Mouse (Mus musculus): ENCODE results near the gene Ptpn3. TPM values are rescaled to one million over a fixed set of nuclear protein-coding genes. Genes with fewer than 3 reads are reported as not detected.

Gene Ptpn3
- 4.9 TPM in 2 replicates for polyA plus RNA-seq (2015; fragmentation: Nextera tagmentation; extraction: Ambion mirVana)

GRCm38 (mm10) chr4:57301410-57302313, at the start of gene Ptpn3:
Ptpn3 (minus strand) TSS chr4:57301837.
- Histone ChIP-seq H3K27ac (peak within 1 kb of the TSS; percentile 77), H3K9ac (peak within 1 kb of the TSS; percentile 81), H3K36me3 (no peaks in the 10 kb centered on the region), H3K4me1 (peaks cover 32% of the 10 kb centered on the region), H3K4me3 (peak within 1 kb of the TSS; percentile 82), H3K4me2 (peak within 1 kb of the TSS; percentile 93), H3K27me3 (peaks cover 37% of the 10 kb centered on the region), H3K9me3 (no peaks in the 10 kb centered on the region)
- ATAC-seq (ENCODE audit: insufficient number of reproducible peaks, insufficient read depth, low FRiP score, low TSS enrichment, low read depth), result peak; percentile 80
- WGBS, result under 1% methylated on average over 42 of the region's 42 CpGs

- H3K4me3 ChIP-seq, result no peak overlapping the region
- 86% methylated on average over 2 of the region's 2 CpGs for WGBS
Observed at GRCm38 (mm10) chr4:57350541-57350940, 48.9 kb upstream of the Ptpn3 start.

GRCm38 (mm10) chr4:57343996-57344395, 42.4 kb upstream of the Ptpn3 start:
- H3K4me1 ChIP-seq, result no peaks in the 10 kb centered on the region
- ATAC-seq (ENCODE audit: insufficient number of reproducible peaks, insufficient read depth, low FRiP score, low TSS enrichment, low read depth), result no peak
- H3K4me3 ChIP-seq, result no peak overlapping the region
- H3K27me3 ChIP-seq, result no peaks in the 10 kb centered on the region
- H3K27ac ChIP-seq, result no peak overlapping the region
- H3K36me3 ChIP-seq, result no peaks in the 10 kb centered on the region
- 94% methylated on average over 7 of the region's 7 CpGs for WGBS
- no peak overlapping the region for H3K9ac ChIP-seq
- H3K4me2 ChIP-seq, result no peak overlapping the region
- H3K9me3 ChIP-seq, result 0 out of 2 replicates have a peak, but pooled peaks cover 2% of the 10 kb centered on the region

More at GRCm38 (mm10) chr4:57350541-57350940, 48.9 kb upstream of the Ptpn3 start:
- no peaks in the 10 kb centered on the region for H3K9me3 ChIP-seq
- no peak overlapping the region for H3K4me2 ChIP-seq
- ATAC-seq (ENCODE audit: insufficient number of reproducible peaks, insufficient read depth, low FRiP score, low TSS enrichment, low read depth), result no peak
- H3K36me3 ChIP-seq, result no peaks in the 10 kb centered on the region
- no peaks in the 10 kb centered on the region for H3K27me3 ChIP-seq
- H3K27ac ChIP-seq, result no peak overlapping the region
- H3K9ac ChIP-seq, result no peak overlapping the region
- no peaks in the 10 kb centered on the region for H3K4me1 ChIP-seq

DNA sequence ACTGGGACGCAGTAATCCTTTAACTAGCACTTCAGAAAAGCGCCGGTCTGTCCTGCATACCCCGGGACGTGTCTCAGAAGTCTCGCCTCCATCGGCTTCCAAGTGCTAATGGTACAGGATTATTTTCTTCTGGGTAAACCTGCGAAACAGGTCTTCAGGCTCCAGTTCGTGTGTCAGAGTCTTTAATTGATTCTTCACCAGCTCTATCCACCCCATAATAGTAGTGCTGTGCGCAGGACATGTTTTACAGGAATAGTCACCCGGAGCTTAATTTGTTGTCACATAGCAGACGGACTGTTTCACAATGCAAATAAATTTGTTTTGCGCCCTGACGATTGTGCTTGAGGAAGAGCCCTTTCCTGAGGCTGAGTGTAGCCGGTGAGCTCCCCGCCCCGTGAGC, 37.3 kb upstream of the Ptpn3 start:
- ATAC-seq (ENCODE audit: insufficient number of reproducible peaks, insufficient read depth, low FRiP score, low TSS enrichment, low read depth), result peak; percentile 56; the same call in 1 of the 2 replicates
- Histone ChIP-seq H3K27ac (peak overlapping the region; percentile 85), H3K9ac (no peak overlapping the region), H3K4me1 (0 out of 2 replicates have a peak, but pooled peaks cover 3% of the 10 kb centered on the region), H3K27me3 (no peaks in the 10 kb centered on the region), H3K36me3 (no peaks in the 10 kb centered on the region), H3K4me2 (peak overlapping the region; percentile 9; the same call in 1 of the 2 replicates), H3K9me3 (no peaks in the 10 kb centered on the region), H3K4me3 (no peak overlapping the region)
- whole genome bisulfite sequencing, result 73% methylated on average over 17 of the region's 17 CpGs

GRCm38 (mm10) chr4:57338061-57338460, 36.4 kb upstream of the Ptpn3 start:
- WGBS, result 63% methylated on average over 9 of the region's 9 CpGs
- no peaks in the 10 kb centered on the region for H3K9me3 ChIP-seq
- H3K4me1 ChIP-seq, result 0 out of 2 replicates have a peak, but pooled peaks cover 3% of the 10 kb centered on the region
- H3K9ac ChIP-seq, result no peak overlapping the region
- ATAC-seq (ENCODE audit: insufficient number of reproducible peaks, insufficient read depth, low FRiP score, low TSS enrichment, low read depth), result no peak
- H3K27ac ChIP-seq, result peak overlapping the region; percentile 85
- no peak overlapping the region for H3K4me3 ChIP-seq
- H3K27me3 ChIP-seq, result no peaks in the 10 kb centered on the region
- H3K4me2 ChIP-seq, result peak overlapping the region; percentile 16; the same call in 1 of the 2 replicates
- no peaks in the 10 kb centered on the region for H3K36me3 ChIP-seq

- H3K9ac ChIP-seq, result no peak overlapping the region
Observed at GRCm38 (mm10) chr4:57335000-57335666, 33.5 kb upstream of the Ptpn3 start.

GRCm38 (mm10) chr4:57333926-57334548, 32.4 kb upstream of the Ptpn3 start:
- Histone ChIP-seq H3K9ac (no peak overlapping the region), H3K9me3 (no peaks in the 10 kb centered on the region), H3K4me1 (0 out of 2 replicates have a peak, but pooled peaks cover 3% of the 10 kb centered on the region), H3K27ac (no peak overlapping the region), H3K4me2 (no peak overlapping the region), H3K27me3 (no peaks in the 10 kb centered on the region), H3K36me3 (no peaks in the 10 kb centered on the region), H3K4me3 (no peak overlapping the region)
- no peak for ATAC-seq (ENCODE audit: insufficient number of reproducible peaks, insufficient read depth, low FRiP score, low TSS enrichment, low read depth)
- WGBS, result 94% methylated on average over 12 of the region's 12 CpGs

More at GRCm38 (mm10) chr4:57335000-57335666, 33.5 kb upstream of the Ptpn3 start:
- 79% methylated on average over 9 of the region's 9 CpGs for WGBS
- Histone ChIP-seq H3K36me3 (no peaks in the 10 kb centered on the region), H3K4me1 (0 out of 2 replicates have a peak, but pooled peaks cover 3% of the 10 kb centered on the region), H3K27me3 (no peaks in the 10 kb centered on the region), H3K4me2 (no peak overlapping the region), H3K27ac (no peak overlapping the region), H3K9me3 (no peaks in the 10 kb centered on the region), H3K4me3 (no peak overlapping the region)
- no peak for ATAC-seq (ENCODE audit: insufficient number of reproducible peaks, insufficient read depth, low FRiP score, low TSS enrichment, low read depth)

DNA sequence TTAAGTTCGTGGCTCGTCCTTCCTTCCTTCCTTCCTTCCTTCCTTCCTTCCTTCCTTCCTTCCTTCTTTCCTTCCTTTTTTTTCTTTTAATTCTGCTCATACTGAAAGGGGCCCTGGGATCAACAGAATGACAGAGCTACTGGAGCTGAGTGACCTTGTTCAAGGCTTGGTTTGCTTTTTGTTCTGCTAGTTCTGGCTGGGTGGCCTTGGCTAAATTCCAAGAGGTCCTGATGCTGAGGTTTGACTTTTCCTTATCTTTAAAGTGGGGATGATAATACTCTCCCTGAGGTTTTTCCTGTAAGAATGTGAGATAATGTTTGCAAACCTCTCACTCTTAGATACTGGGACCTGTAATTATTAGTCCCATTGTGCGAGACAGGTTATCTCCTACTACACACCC, 30.9 kb upstream of the Ptpn3 start:
- no peaks in the 10 kb centered on the region for H3K4me1 ChIP-seq

GRCm38 (mm10) chr4:57320606-57321327, 19.1 kb upstream of the Ptpn3 start:
- Histone ChIP-seq H3K27ac (no peak overlapping the region), H3K4me2 (peak overlapping the region; percentile 1; the same call in 1 of the 2 replicates), H3K27me3 (peaks cover 5% of the 10 kb centered on the region; the same call in 1 of the 2 replicates), H3K36me3 (no peaks in the 10 kb centered on the region), H3K9ac (no peak overlapping the region), H3K4me3 (no peak overlapping the region), H3K4me1 (peaks cover 12% of the 10 kb centered on the region), H3K9me3 (no peaks in the 10 kb centered on the region)
- ATAC-seq (ENCODE audit: insufficient number of reproducible peaks, insufficient read depth, low FRiP score, low TSS enrichment, low read depth), result no peak
- 37% methylated on average over 23 of the region's 23 CpGs for WGBS

More for the DNA sequence above, 30.9 kb upstream of the Ptpn3 start:
- H3K4me2 ChIP-seq, result no peak overlapping the region
- no peaks in the 10 kb centered on the region for H3K27me3 ChIP-seq
- ATAC-seq (ENCODE audit: insufficient number of reproducible peaks, insufficient read depth, low FRiP score, low TSS enrichment, low read depth), result no peak
- no peaks in the 10 kb centered on the region for H3K36me3 ChIP-seq
- H3K9me3 ChIP-seq, result no peaks in the 10 kb centered on the region
- no peak overlapping the region for H3K27ac ChIP-seq
- no peak overlapping the region for H3K4me3 ChIP-seq
- H3K9ac ChIP-seq, result no peak overlapping the region
- 79% methylated on average over 3 of the region's 3 CpGs for WGBS

- peak overlapping the region; percentile 48; the same call in 1 of the 2 replicates for H3K27ac ChIP-seq
Observed at GRCm38 (mm10) chr4:57318525-57319212, 17.0 kb upstream of the Ptpn3 start.

More at GRCm38 (mm10) chr4:57318525-57319212, 17.0 kb upstream of the Ptpn3 start:
- H3K4me1 ChIP-seq, result peaks cover 12% of the 10 kb centered on the region
- no peaks in the 10 kb centered on the region for H3K9me3 ChIP-seq
- H3K27me3 ChIP-seq, result peaks cover 5% of the 10 kb centered on the region; the same call in 1 of the 2 replicates
- WGBS, result 33% methylated on average over 10 of the region's 10 CpGs
- H3K4me3 ChIP-seq, result no peak overlapping the region
- H3K36me3 ChIP-seq, result no peaks in the 10 kb centered on the region
- no peak overlapping the region for H3K9ac ChIP-seq
- no peak for ATAC-seq (ENCODE audit: insufficient number of reproducible peaks, insufficient read depth, low FRiP score, low TSS enrichment, low read depth)
- H3K4me2 ChIP-seq, result no peak overlapping the region

Measured in embryonic facial prominence, embryonic 13.5 days (tissue).